Mouse (Mus musculus): ENCODE results near the gene Zfp143.

GRCm38 (mm10) chr7:110097106-110097793, 36.2 kb downstream of the Zfp143 start:
- TF ChIP-seq CTCF (IDR thresholded peaks at IDR 0.05; ENCODE audit: low read depth) (no peak), EP300 (IDR thresholded peaks at IDR 0.05; ENCODE audit: low read depth) (no peak)

Measured in heart, postnatal 0 days (tissue).